Mouse (Mus musculus) megakaryocyte, embryonic 14.5 days (primary cell): Measurements from ENCODE around the gene Rab11fip5. TPM values are rescaled to one million over a fixed set of nuclear protein-coding genes. Genes with fewer than 3 reads are reported as not detected.

ENCODE experiments used
- H3K27me3 ChIP-seq: replicated peaks from 2 replicates; pipeline ENCODE3; 2012; ENCODE audit warnings: inconsistent platforms
- H3K36me3 ChIP-seq: replicated peaks from 2 replicates; pipeline ENCODE3; 2012; ENCODE audit warnings: low read length, inconsistent platforms, mixed read lengths
- H3K4me1 ChIP-seq: 2 replicates; pipeline ENCODE4 v1.6.1; 2012; ENCODE audit warnings: inconsistent platforms
- H3K4me3 ChIP-seq: replicated peaks from 2 replicates; pipeline ENCODE3; 2012; ENCODE audit warnings: moderate library complexity, mild to moderate bottlenecking, inconsistent platforms
- H3K9me3 ChIP-seq: 2 replicates; pipeline ENCODE4 v1.6.1; 2012; ENCODE audit warnings: inconsistent platforms
- FLI1 ChIP-seq: IDR thresholded peaks from 2 replicates; pipeline ENCODE4 v1.6.1; 2012; ENCODE audit warnings: low read length, inconsistent platforms, mixed read lengths
- GATA1 ChIP-seq: IDR thresholded peaks from 3 replicates; pipeline ENCODE4 v1.6.1; 2012; ENCODE audit warnings: mixed read lengths, low read length, inconsistent platforms, borderline replicate concordance
- polyA plus RNA-seq: library from polyadenylated mRNA; stranded (reverse); fragments of >175 nt; gene quantifications from 2 replicates; pipeline ENCODE4 v1.2.3, GENCODE M21; 2012; ENCODE audit warnings: low replicate concordance; ENCODE audit not compliant: insufficient read depth

Gene Rab11fip5
- polyA plus RNA-seq, 1 experiment: 4.4 TPM

- peaks cover 40% of the 10 kb centered on the region for H3K4me1 ChIP-seq
- TF ChIP-seq FLI1: no peak
- no peak for TF ChIP-seq GATA1
- no peak overlapping the region for H3K4me3 ChIP-seq
- peaks cover 70% of the 10 kb centered on the region for H3K27me3 ChIP-seq
- H3K36me3 ChIP-seq: no peaks in the 10 kb centered on the region
- no peaks in the 10 kb centered on the region for H3K9me3 ChIP-seq
Measured at GRCm38 (mm10) chr6:85331221-85331735, 43.2 kb downstream of the Rab11fip5 start.

GRCm38 (mm10) chr6:85329666-85330185, 44.7 kb downstream of the Rab11fip5 start:
- Histone ChIP-seq H3K27me3 (peaks cover 54% of the 10 kb centered on the region), H3K4me3 (no peak overlapping the region), H3K36me3 (no peaks in the 10 kb centered on the region), H3K4me1 (peaks cover 55% of the 10 kb centered on the region), H3K9me3 (no peaks in the 10 kb centered on the region)
- TF ChIP-seq FLI1: no peak
- no peak for TF ChIP-seq GATA1

- H3K36me3 ChIP-seq: no peaks in the 10 kb centered on the region
- no peaks in the 10 kb centered on the region for H3K9me3 ChIP-seq
- no peak for TF ChIP-seq GATA1
- TF ChIP-seq FLI1: no peak
- peak overlapping the region; percentile 11 for H3K4me3 ChIP-seq
- H3K4me1 ChIP-seq: peaks cover 40% of the 10 kb centered on the region
- peaks cover 37% of the 10 kb centered on the region for H3K27me3 ChIP-seq
Measured at GRCm38 (mm10) chr6:85326564-85326963, 47.9 kb downstream of the Rab11fip5 start.

- peak overlapping the region; percentile 34 for H3K4me3 ChIP-seq
- peaks cover 35% of the 10 kb centered on the region for H3K4me1 ChIP-seq
- H3K9me3 ChIP-seq: peaks cover 4% of the 10 kb centered on the region
- H3K27me3 ChIP-seq: peaks cover 28% of the 10 kb centered on the region
- TF ChIP-seq GATA1 (no peak), FLI1 (no peak)
- H3K36me3 ChIP-seq: no peaks in the 10 kb centered on the region
Measured at GRCm38 (mm10) chr6:85325109-85325508, 49.3 kb downstream of the Rab11fip5 start.

GRCm38 (mm10) chr6:85320445-85320866, 54.0 kb downstream of the Rab11fip5 start:
- Histone ChIP-seq H3K27me3 (peaks cover 9% of the 10 kb centered on the region), H3K36me3 (no peaks in the 10 kb centered on the region), H3K4me3 (no peak overlapping the region), H3K4me1 (peaks cover 23% of the 10 kb centered on the region), H3K9me3 (peaks cover 11% of the 10 kb centered on the region)
- TF ChIP-seq FLI1 (no peak), GATA1 (no peak)

- Histone ChIP-seq H3K27me3 (peaks cover 13% of the 10 kb centered on the region), H3K36me3 (no peaks in the 10 kb centered on the region), H3K4me3 (no peak overlapping the region), H3K9me3 (peaks cover 11% of the 10 kb centered on the region), H3K4me1 (peaks cover 3% of the 10 kb centered on the region; the same call in 1 of the 2 replicates)
- TF ChIP-seq FLI1 (no peak), GATA1 (no peak)
Measured at GRCm38 (mm10) chr6:85316211-85316610, 58.2 kb downstream of the Rab11fip5 start.

GRCm38 (mm10) chr6:85314064-85314798, 60.2 kb downstream of the Rab11fip5 start:
- TF ChIP-seq GATA1 (no peak), FLI1 (no peak)
- Histone ChIP-seq H3K4me3 (no peak overlapping the region), H3K4me1 (peaks cover 3% of the 10 kb centered on the region; the same call in 1 of the 2 replicates), H3K9me3 (no peaks in the 10 kb centered on the region), H3K36me3 (no peaks in the 10 kb centered on the region), H3K27me3 (peaks cover 8% of the 10 kb centered on the region)

GRCm38 (mm10) chr6:85307894-85308293, 66.5 kb downstream of the Rab11fip5 start:
- Histone ChIP-seq H3K4me3 (no peak overlapping the region), H3K9me3 (no peaks in the 10 kb centered on the region), H3K36me3 (no peaks in the 10 kb centered on the region), H3K4me1 (peaks cover 22% of the 10 kb centered on the region), H3K27me3 (peaks cover 6% of the 10 kb centered on the region)
- TF ChIP-seq GATA1 (no peak), FLI1 (no peak)

GRCm38 (mm10) chr6:85306375-85306774, 68.1 kb downstream of the Rab11fip5 start:
- peak overlapping the region; percentile 35 for H3K4me3 ChIP-seq
- no peaks in the 10 kb centered on the region for H3K36me3 ChIP-seq
- H3K4me1 ChIP-seq: peaks cover 29% of the 10 kb centered on the region
- H3K9me3 ChIP-seq: no peaks in the 10 kb centered on the region
- H3K27me3 ChIP-seq: peaks cover 3% of the 10 kb centered on the region
- TF ChIP-seq GATA1 (no peak), FLI1 (no peak)

- peaks cover 3% of the 10 kb centered on the region for H3K27me3 ChIP-seq
- H3K4me3 ChIP-seq: no peak overlapping the region
- peaks cover 29% of the 10 kb centered on the region for H3K4me1 ChIP-seq
- no peaks in the 10 kb centered on the region for H3K36me3 ChIP-seq
- no peaks in the 10 kb centered on the region for H3K9me3 ChIP-seq
- no peak for TF ChIP-seq FLI1
- no peak for TF ChIP-seq GATA1
Measured at GRCm38 (mm10) chr6:85305826-85306225, 68.6 kb downstream of the Rab11fip5 start.

- Histone ChIP-seq H3K9me3 (no peaks in the 10 kb centered on the region), H3K36me3 (no peaks in the 10 kb centered on the region), H3K4me3 (no peak overlapping the region), H3K4me1 (peaks cover 29% of the 10 kb centered on the region), H3K27me3 (peaks cover 3% of the 10 kb centered on the region)
- no peak for TF ChIP-seq FLI1
- TF ChIP-seq GATA1: no peak
Measured at GRCm38 (mm10) chr6:85304966-85305365, 69.5 kb downstream of the Rab11fip5 start.
